Mouse (Mus musculus): ENCODE data around the gene Tpo. TPM values are rescaled to one million over a fixed set of nuclear protein-coding genes. Genes with fewer than 3 reads are reported as not detected.

The Tpo gene
- polyA plus RNA-seq, 1 experiment from 2014 or later, result not detected

GRCm38 (mm10) chr12:30050235-30050634 is 82.2 kb downstream of the Tpo start:
- WGBS (ENCODE audit: missing documents), result 25% methylated on average over 4 of the region's 4 CpGs
- Histone ChIP-seq H3K36me3 (ENCODE audit: inconsistent target) (no peaks in the 10 kb centered on the region), H3K79me2 (ENCODE audit: inconsistent target) (no peaks in the 10 kb centered on the region), H3K27ac (no peak overlapping the region), H3K4me3 (ENCODE audit: inconsistent target) (no peak overlapping the region)

- no peak overlapping the region for H3K4me3 ChIP-seq (ENCODE audit: inconsistent target)
- 70% methylated on average over 9 of the region's 9 CpGs for WGBS (ENCODE audit: missing documents)
- no peaks in the 10 kb centered on the region for H3K36me3 ChIP-seq (ENCODE audit: inconsistent target)
- no peak overlapping the region for H3K27ac ChIP-seq
- H3K79me2 ChIP-seq (ENCODE audit: inconsistent target), result no peaks in the 10 kb centered on the region
Observed at GRCm38 (mm10) chr12:30049818-30050217, 82.6 kb downstream of the Tpo start.

- Histone ChIP-seq H3K36me3 (ENCODE audit: inconsistent target) (no peaks in the 10 kb centered on the region), H3K4me3 (ENCODE audit: inconsistent target) (no peak overlapping the region), H3K27ac (no peak overlapping the region), H3K79me2 (ENCODE audit: inconsistent target) (no peaks in the 10 kb centered on the region)
- 56% methylated on average over 3 of the region's 6 CpGs for WGBS (ENCODE audit: missing documents)
Observed at GRCm38 (mm10) chr12:30048848-30049247, 83.6 kb downstream of the Tpo start.

- Histone ChIP-seq H3K27ac (no peak overlapping the region), H3K79me2 (ENCODE audit: inconsistent target) (no peaks in the 10 kb centered on the region), H3K36me3 (ENCODE audit: inconsistent target) (no peaks in the 10 kb centered on the region), H3K4me3 (ENCODE audit: inconsistent target) (no peak overlapping the region)
- WGBS (ENCODE audit: missing documents), result 27% methylated on average over 4 of the region's 4 CpGs
Observed at GRCm38 (mm10) chr12:30040150-30040549, 92.3 kb downstream of the Tpo start.

- Histone ChIP-seq H3K36me3 (ENCODE audit: inconsistent target) (no peaks in the 10 kb centered on the region), H3K27ac (no peak overlapping the region), H3K4me3 (ENCODE audit: inconsistent target) (no peak overlapping the region), H3K79me2 (ENCODE audit: inconsistent target) (no peaks in the 10 kb centered on the region)
- 38% methylated on average over 4 of the region's 4 CpGs for WGBS (ENCODE audit: missing documents)
Observed at GRCm38 (mm10) chr12:30039565-30039964, 92.9 kb downstream of the Tpo start.

- no peaks in the 10 kb centered on the region for H3K79me2 ChIP-seq (ENCODE audit: inconsistent target)
- no peak overlapping the region for H3K4me3 ChIP-seq (ENCODE audit: inconsistent target)
- no peaks in the 10 kb centered on the region for H3K36me3 ChIP-seq (ENCODE audit: inconsistent target)
- no peak overlapping the region for H3K27ac ChIP-seq
- WGBS (ENCODE audit: missing documents), result 82% methylated on average over 4 of the region's 4 CpGs
Observed at GRCm38 (mm10) chr12:30036569-30037055, 95.8 kb downstream of the Tpo start.

GRCm38 (mm10) chr12:30035841-30036568 is 96.4 kb downstream of the Tpo start:
- H3K27ac ChIP-seq, result no peak overlapping the region
- no peak overlapping the region for H3K4me3 ChIP-seq (ENCODE audit: inconsistent target)
- H3K36me3 ChIP-seq (ENCODE audit: inconsistent target), result no peaks in the 10 kb centered on the region
- H3K79me2 ChIP-seq (ENCODE audit: inconsistent target), result no peaks in the 10 kb centered on the region

- WGBS (ENCODE audit: missing documents), result 30% methylated on average over 1 of the region's 1 CpGs
- no peaks in the 10 kb centered on the region for H3K36me3 ChIP-seq (ENCODE audit: inconsistent target)
- H3K4me3 ChIP-seq (ENCODE audit: inconsistent target), result no peak overlapping the region
- no peak overlapping the region for H3K27ac ChIP-seq
- H3K79me2 ChIP-seq (ENCODE audit: inconsistent target), result no peaks in the 10 kb centered on the region
Observed at GRCm38 (mm10) chr12:30035406-30035805, 97.0 kb downstream of the Tpo start.

GRCm38 (mm10) chr12:30034681-30035080 is 97.7 kb downstream of the Tpo start:
- Histone ChIP-seq H3K4me3 (ENCODE audit: inconsistent target) (no peak overlapping the region), H3K79me2 (ENCODE audit: inconsistent target) (no peaks in the 10 kb centered on the region), H3K36me3 (ENCODE audit: inconsistent target) (no peaks in the 10 kb centered on the region), H3K27ac (no peak overlapping the region)
- WGBS (ENCODE audit: missing documents), result 93% methylated on average over 5 of the region's 5 CpGs

- no peak overlapping the region for H3K4me3 ChIP-seq (ENCODE audit: inconsistent target)
- WGBS (ENCODE audit: missing documents), result 43% methylated on average over 5 of the region's 5 CpGs
- no peaks in the 10 kb centered on the region for H3K79me2 ChIP-seq (ENCODE audit: inconsistent target)
Observed at GRCm38 (mm10) chr12:30030571-30030970, 101.9 kb downstream of the Tpo start.

GRCm38 (mm10) chr12:30029111-30029510 is 103.3 kb downstream of the Tpo start:
- no peak overlapping the region for H3K4me3 ChIP-seq (ENCODE audit: inconsistent target)
- H3K27ac ChIP-seq, result no peak overlapping the region
- 93% methylated on average over 1 of the region's 1 CpGs for WGBS (ENCODE audit: missing documents)
- no peaks in the 10 kb centered on the region for H3K79me2 ChIP-seq (ENCODE audit: inconsistent target)
- H3K36me3 ChIP-seq (ENCODE audit: inconsistent target), result no peaks in the 10 kb centered on the region

More at GRCm38 (mm10) chr12:30030571-30030970, 101.9 kb downstream of the Tpo start:
- no peaks in the 10 kb centered on the region for H3K36me3 ChIP-seq (ENCODE audit: inconsistent target)
- H3K27ac ChIP-seq, result no peak overlapping the region

GRCm38 (mm10) chr12:30027721-30028340 is 104.6 kb downstream of the Tpo start:
- WGBS (ENCODE audit: missing documents), result 91% methylated on average over 3 of the region's 3 CpGs
- Histone ChIP-seq H3K79me2 (ENCODE audit: inconsistent target) (no peaks in the 10 kb centered on the region), H3K27ac (no peak overlapping the region), H3K36me3 (ENCODE audit: inconsistent target) (no peaks in the 10 kb centered on the region), H3K4me3 (ENCODE audit: inconsistent target) (no peak overlapping the region)

GRCm38 (mm10) chr12:30024264-30024825 is 108.1 kb downstream of the Tpo start:
- Histone ChIP-seq H3K79me2 (ENCODE audit: inconsistent target) (no peaks in the 10 kb centered on the region), H3K36me3 (ENCODE audit: inconsistent target) (no peaks in the 10 kb centered on the region), H3K4me3 (ENCODE audit: inconsistent target) (no peak overlapping the region), H3K27ac (no peak overlapping the region)
- 73% methylated on average over 2 of the region's 2 CpGs for WGBS (ENCODE audit: missing documents)

- 65% methylated on average over 3 of the region's 3 CpGs for WGBS (ENCODE audit: missing documents)
- Histone ChIP-seq H3K36me3 (ENCODE audit: inconsistent target) (no peaks in the 10 kb centered on the region), H3K79me2 (ENCODE audit: inconsistent target) (no peaks in the 10 kb centered on the region), H3K4me3 (ENCODE audit: inconsistent target) (no peak overlapping the region), H3K27ac (no peak overlapping the region)
Observed at GRCm38 (mm10) chr12:30023491-30023890, 108.9 kb downstream of the Tpo start.

GRCm38 (mm10) chr12:30020447-30020846 is 112.0 kb downstream of the Tpo start:
- Histone ChIP-seq H3K27ac (no peak overlapping the region), H3K79me2 (ENCODE audit: inconsistent target) (no peaks in the 10 kb centered on the region), H3K36me3 (ENCODE audit: inconsistent target) (no peaks in the 10 kb centered on the region), H3K4me3 (ENCODE audit: inconsistent target) (no peak overlapping the region)
